Mouse (Mus musculus): ENCODE measurements around the gene Cfap97d2.
A peak's percentile ranks its signal among the peaks of the same experiment; 100 is the strongest.
"Not testable (repeated sequence)": the region's sequence is repeated elsewhere in the genome, so short reads cannot be mapped to it uniquely, and the experiment has no call there.

Cfap97d2 gene

DNA sequence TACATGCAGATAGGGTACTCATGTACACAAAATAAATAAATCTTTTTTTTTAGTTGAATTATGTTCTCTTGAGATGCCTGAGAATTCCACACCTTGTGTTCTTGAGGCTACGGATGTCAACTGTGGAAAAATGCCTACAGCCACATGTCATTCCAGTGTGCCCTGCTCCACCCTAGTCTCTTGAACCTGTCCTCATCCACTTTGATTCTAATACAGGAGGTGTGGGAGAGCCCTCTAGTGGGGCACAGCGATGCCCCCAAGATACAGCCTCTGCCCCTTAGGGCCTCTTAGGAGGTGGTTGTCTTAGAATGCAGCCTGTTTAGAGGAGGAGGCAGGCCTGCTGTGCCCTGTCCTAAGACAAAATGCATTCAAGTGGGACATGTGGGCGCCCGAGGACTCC, 17.7 kb upstream of the Cfap97d2 start:
- DNase-seq, result peak; percentile 48 to 60

DNA sequence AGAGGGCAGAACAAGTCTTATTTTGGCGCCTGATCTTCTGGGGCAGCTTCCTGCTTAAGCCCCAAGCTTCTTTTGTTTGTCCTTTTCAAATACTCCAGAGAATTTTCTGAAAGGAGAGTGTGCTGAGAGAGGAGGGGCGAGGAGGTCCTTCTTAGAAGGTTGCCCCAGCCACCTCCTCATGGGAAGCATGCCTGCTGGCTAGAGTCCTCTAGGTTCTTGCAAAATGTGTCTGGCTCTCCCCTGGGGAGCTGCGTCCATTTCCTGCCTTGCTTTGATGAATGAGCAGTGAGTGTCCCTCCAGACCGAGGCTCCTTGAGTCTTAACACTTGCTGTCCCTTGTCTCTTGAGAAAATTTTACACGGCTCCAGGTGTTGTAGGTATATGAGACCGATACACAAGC, 17.2 kb upstream of the Cfap97d2 start:
- DNase-seq, result no peak

DNA sequence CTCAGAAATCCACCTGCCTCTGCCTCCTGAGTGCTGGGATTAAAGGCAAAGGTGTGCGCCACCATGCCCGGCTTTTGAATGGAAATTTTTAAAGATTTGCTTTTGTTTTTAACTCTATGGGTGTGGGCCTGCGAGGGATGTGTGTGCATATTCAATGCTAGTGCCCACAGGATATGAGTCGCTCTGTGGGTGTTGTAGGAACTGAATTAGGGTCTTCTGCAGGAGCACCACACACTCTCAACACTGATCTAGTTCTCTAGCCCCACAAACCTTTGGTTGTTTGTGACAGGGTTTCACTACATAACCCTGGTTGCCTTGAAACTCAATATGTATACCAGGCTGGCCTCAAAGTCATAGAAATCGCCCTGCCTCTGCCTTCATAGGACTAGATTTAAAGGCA, 16.4 kb upstream of the Cfap97d2 start:
- DNase-seq, result no peak

DNA sequence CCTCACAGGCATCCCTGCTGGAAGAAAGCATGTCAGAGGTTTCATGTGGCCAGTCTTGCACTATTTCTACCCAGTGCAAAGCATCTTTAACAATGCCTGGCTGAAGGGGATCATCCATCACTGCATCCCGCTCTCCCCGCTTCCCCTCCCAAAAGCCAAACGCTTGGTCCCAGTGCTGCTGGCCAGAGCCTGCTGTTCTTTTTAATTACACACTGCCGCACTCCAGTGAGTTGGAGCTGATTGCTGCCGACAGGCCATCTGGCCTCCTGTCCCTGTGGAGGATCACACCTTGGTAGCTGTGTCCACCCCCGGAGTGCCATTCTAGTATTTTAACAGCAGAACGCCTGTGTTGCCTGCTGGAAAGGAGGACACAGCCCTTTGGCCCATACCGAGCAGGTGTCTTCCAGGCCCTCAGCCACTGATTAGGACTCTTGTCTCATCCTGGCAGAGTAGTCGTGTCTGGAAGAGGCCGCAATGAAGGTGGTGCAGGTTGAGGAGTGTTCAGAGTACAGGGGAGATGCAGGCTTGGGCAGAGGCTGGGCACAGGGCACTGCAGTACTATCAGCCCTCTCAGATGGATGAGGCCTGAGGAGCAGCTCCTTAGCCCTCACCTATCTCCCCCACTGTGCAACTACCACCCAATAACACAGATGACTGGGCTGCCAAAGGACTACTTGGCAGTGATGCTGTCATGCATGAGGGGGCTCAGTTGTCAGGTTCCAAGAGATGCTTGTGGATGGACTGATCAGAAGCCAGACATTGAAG, 13.2 kb upstream of the Cfap97d2 start:
- no peak for DNase-seq

DNA sequence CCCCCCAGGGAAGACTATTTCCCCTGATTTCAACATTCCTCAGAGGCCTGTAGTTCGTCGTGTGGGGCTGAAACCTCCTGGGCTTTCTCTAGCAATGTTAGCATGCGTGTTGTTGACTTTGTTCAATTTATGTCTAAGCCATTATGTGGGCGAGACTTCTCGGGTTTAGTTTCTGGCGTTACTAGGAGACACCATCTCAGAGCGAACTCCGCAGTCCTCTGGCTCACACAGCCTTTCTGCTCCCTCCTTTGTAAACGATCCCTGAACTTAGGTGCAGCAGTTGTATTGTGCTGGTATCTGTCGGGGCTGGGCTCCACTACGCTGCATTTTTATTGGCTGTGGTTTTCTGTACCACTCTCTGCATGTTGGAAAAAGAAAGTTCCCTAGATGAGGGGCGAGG, 11.0 kb upstream of the Cfap97d2 start:
- DNase-seq, result no peak

DNA sequence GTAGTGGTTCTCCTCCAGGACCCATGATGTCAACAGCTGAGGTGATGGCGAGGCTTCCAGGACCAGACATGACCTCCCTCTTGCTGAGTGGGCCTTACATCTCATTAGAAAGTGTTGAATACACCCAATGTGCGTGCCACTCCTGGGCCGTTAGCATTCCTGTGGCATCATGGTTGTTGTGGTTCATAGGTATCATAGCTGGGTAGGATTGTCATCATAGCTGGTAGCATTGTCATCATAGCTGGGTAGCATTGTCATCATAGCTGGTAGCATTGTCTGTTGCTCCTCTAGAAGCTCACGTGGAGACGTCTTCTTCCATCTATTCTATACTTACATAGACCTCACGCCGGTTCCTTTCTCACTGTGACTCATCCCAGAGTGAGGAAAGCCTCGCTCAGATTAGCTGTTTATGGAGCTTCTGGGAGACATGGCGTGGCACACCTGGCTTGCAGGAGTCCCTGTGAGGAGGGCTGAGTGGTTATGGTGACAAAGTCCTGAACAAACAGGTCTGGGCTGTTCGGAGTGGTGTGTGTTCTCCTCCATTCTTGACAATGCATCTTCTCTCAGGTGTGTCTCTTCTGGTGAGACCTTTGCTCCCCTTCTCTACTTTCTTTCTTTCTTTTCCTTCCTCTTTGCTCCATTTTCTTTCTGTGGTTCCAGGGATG, 10.4 kb upstream of the Cfap97d2 start:
- no peak for DNase-seq

DNA sequence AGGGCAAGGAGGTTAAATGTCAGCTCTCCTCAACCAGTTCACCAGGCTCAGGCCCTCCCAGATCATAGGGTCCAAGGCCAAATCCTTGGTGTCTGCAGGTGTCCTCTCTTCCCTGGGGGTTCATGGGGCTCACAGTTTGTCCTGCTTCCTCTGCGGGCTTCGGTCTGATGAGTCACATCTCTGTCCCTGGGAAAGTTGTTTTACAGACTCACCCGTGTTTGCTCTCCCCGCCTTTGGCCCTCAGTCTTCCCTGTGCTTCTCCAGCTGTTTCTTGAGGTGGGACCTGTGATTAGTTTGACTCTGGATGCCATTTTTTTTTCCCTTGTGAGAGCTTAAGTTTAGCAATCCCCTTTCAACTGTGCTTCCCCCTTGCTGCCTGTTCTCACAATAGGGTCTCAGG, 9.5 kb upstream of the Cfap97d2 start:
- no peak for DNase-seq

DNA sequence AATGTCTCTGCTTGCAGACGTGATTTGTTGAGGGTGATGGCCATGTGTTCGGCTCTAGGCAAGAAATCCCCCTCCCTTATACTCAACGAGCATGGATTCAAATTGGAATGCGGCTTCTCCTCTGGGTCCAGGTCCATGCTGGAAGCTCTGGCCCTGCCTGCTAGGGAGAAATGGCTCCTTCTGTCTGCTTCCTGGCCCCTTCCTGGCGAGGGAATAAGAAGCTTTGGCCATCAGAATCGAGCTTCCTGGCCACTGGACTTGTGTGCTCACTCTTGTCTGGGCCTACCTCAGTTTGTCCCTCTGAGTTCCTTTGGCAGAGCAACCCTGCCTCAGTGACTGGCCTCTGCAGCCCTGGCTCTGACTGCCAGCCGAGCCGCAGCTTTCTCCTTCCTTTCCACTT, 8.5 kb upstream of the Cfap97d2 start:
- DNase-seq, result no peak

DNA sequence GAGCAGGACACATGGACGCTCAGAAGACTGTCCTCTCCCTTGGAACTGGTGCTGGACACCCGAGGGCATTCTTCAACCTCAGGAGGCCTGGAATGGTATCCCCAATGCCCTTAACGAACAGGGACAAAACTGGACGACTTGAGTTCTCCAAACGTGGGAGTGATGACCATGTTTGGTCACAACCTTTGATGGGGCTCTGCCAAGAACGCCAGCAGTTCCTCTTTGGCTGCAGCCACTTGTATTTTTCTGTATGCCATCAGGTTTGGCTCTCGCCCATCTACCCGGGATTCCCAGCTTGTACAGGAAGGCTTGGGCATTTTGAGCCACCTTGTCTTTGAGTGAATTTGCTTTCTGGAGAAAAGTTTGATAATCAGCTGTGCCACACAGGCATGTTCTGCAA, 8.0 kb upstream of the Cfap97d2 start:
- no peak for DNase-seq

DNA sequence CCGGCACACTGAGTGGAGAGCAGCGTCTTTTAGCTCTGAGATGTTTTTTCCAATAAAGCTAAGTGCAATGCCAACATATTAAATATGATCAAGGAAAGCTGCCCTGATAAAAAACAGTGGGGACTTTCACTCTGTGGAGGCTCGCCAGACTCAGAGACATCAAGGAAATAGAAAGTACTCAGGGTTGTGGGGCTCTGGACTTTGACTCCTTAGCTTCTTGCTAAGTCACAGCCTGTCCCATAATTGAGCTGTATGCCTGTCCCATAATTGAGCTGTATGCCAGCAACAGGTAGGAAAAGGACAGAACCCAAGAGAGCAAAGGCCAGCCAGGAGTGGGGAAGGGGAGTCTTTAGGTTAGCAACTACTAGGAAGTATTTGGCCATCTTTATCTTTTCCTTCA, 7.4 kb upstream of the Cfap97d2 start:
- DNase-seq, result no peak

DNA sequence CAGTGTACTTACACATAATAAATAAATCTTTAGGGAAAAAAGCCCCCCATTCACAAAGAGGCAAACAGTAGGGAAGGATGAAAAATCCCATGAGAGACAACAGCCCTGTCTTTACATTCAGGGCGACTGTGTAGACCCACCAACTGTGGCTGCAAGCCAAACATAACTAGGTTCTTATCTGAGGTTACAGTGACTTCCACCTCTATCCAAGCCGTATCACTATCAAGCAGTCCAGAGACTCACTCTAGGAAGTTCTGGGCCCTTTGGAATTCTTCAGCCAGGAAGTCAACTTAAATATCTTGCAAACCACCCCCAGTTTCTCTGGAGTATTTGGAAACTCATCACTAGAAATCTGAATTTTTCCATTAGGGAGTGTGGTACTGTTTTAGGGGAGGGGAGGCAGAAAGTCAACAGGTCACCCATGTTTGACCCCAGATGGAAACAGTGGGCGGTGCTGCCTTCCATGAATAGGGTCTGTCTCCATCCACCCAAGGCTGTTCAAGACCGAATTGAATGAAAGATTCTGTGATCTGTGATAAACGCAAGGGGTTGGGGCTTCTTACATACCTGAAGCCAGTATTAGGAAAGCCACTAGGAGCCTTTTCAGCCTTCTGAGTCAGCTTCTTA, 6.3 kb upstream of the Cfap97d2 start:
- DNase-seq, result no peak

DNA sequence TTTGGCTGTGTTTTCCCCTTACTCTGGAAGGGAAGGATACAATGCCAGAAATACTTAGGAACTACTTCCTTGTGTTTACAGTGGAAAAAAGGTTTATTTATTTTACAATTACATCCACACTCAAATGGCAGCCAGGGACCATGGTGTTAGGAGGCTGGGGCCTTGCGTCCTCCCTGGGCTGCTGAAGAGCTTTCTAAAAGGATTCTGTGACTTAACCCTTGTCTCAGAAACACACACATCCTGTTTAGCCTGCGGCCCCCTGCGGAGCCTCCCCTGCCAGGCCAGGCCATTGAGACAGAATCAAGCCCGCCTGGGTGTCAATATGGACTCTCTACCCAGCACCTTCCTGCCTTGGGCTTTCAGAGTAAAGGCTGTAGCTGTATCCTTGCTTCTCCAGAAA, 2.9 kb upstream of the Cfap97d2 start:
- DNase-seq, result no peak

DNA sequence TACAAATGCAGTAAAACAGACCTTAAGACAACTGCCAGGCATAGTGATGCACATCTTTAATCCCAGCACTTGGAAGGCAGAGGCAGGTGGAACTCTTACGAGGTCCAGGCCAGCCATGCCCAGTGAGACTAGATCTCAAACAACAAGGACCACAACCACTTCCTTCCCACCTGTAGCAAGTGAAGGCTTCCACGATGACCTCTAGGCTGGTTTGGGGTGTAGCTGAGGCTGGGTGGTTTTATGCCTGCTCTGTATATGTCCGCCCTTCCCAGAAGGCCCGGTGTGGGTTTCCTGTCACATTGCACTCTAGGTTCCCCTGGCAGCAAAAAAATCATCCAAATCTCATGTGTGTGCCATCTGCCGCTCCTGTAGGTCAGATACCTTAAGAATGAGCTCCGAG, 1.9 kb upstream of the Cfap97d2 start:
- no peak for DNase-seq

DNA sequence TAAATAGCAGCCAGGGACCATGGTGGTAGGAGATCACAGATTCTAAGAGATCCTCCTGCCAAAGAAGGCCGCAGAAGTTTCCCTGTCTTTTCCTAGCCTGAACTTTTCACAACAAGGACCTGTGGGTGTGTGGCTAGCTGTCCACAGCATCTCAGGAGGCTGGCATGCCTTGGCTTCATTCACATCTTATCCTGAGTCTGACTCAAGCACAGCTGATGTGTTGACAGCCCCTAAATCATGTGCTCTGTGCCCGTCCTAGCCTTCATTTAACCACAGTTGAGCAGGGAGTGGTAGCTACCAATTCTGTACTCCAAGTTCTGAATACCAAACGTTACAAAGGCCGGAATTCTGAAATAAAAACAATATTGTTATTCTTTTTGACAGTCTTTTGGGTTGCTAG, 1.4 kb upstream of the Cfap97d2 start:
- DNase-seq, result no peak

DNA sequence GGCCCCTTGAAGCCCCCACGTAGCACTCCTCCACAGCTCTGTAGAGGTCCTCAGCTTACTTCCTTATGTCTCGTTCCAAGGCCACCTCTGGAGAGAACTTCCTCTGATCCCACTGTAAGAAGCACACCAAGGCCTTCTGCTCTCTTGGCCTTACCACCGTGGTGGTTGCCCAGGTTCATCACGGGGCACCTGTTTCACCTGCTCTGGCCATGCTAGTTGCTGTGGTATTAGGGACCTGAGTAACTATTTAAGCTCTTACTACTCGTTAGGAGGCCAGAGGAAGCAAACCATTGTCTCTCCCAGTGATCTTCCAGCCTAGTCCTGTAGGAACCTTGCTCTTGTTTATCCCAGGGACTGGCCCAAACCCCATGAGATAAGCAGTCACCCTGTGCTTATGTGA, 1.2 kb downstream of the Cfap97d2 start:
- no peak for DNase-seq

DNA sequence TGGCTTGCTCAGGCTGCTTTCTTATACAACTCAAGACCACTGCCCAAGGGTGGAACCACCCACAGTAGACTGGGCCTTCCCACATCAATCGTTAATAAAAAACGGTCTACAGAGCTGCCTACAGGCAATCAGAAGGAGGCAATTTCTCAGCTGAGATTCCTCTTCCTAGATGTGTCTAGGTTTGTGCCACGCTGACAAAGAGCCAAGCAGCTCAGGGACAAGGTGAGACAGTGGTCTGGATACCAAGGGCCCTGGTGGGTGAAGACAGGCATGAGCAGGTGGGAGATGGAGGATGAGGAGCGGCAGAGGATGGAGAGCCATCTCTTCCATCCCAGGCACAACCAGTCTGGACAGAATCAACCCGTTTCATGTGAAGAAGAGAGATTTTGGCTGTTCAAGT, 2.8 kb downstream of the Cfap97d2 start:
- no peak for DNase-seq

DNA sequence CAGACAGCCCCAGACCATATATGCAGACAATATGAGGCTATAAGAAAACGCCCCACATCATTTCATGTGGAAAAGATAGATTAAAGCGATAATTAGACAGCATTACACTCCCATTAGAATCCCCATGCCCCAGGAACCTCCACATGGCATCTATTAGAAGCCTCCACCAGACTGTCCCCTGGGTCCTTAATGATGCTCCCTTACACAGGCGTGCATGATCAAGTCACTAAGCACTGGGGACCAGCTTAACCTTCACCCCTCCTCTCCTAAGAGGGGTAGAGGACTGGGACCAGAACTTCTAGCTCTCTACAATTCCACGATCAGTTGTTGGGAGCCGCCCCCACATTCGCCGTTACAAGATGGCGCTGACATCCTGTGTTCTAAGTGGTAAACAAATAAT, 13.3 kb downstream of the Cfap97d2 start:
- DNase-seq, result no peak

DNA sequence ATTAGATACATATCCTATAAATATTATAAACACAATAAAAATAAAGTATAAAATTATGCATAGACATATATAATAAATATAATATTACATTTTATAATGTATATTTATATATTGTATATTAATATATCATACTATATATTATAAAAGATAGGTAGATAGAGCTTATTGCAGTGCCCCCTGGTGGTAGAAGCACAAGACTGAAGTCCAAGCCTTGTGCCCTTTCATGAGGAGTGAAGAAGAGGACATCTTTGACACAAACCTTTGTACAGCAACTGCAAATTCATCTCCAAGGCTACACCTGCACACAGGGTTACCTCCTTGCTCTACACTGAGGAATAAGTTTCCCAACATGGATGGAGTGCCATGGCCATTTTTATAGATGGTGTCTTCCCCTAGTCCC, 20.0 kb downstream of the Cfap97d2 start:
- peak; percentile 78 to 83 for DNase-seq

DNA sequence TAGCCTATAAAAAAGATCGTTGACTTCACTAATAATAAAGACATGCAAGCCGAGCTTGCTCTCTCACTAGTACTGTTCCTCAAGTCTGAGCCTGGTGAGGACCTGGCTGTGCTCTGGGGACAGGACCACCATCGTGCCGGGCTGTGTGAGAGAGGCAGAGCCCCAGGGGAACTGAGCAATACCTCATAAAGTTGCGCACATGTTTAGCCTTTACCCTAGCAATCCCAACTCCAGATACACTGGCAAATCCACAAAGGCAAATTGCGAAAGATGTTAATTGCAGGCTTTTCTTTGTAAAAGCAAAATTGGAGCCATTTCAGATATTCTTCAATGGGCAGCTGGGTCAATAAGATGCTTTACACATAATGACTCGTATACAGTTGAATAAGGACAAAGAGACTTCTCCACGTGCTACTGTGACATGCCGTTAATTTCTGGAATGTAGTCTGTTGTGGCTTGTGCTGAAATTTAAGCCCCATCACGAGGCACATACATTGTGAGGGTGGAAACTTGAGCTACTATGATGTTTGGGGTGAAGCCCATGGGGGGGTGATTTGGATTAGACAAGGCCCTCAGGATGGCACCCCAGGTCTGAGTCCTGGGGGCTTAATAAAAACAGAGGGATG, 21.9 kb downstream of the Cfap97d2 start:
- DNase-seq, result no peak

DNA sequence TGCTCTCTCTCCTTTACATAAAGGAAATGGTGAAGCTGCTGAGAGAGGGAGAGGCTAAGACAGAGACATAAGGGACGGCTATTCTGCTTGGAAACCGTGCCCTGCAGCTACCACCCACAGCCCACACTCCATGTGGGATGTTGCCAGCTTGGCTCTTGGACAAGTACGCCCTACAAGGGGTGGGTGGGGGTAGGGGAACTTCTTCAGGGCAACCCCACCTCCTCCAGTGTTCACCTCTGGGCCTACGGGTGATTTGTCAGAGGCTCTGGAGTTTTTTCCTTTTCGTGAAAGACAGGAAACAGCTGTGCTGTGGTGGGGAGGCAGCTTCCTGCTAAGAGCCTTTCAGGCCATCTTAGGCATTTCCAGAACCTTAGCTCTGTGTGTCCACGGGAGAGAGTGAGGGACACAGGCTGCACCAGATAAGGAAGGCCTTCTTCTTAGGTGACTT, 34.7 kb downstream of the Cfap97d2 start:
- no peak for DNase-seq

DNA sequence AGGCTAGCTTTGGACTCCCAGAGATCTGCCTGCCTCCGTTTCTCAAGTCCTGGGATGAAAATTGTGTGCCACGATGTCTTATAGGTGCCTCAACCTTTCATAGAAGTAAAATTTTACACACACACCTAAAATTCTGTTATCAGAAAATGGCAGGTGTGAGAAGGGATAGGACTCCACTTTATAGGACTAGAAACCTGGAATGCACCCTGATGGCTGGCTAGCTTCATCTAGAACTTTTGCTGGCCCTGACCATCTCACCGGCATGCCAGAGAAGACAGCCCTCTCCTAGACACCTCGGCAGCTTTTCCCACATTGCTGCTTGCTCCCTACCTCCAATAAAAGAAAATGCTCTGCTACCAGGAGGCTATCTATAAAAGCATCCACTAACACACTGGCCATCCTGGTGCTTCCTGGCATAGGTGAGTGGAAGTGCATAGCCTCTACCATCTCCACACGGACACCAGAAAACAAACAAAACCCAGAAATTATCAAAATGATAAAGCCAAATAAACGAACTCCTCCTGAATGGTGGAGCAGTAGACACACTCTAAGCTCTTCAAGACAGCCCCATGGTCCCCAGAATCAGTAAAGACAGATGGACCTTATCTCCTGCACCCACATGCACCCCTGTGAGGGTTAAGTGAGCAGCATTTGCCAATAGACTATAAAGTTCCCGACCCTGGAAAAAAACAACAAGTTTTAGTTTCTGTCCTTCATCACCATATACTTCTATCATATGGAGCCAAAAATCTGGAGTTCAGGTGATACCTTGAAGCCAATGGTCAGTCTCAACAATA, 35.3 kb downstream of the Cfap97d2 start:
- no peak for DNase-seq

DNA sequence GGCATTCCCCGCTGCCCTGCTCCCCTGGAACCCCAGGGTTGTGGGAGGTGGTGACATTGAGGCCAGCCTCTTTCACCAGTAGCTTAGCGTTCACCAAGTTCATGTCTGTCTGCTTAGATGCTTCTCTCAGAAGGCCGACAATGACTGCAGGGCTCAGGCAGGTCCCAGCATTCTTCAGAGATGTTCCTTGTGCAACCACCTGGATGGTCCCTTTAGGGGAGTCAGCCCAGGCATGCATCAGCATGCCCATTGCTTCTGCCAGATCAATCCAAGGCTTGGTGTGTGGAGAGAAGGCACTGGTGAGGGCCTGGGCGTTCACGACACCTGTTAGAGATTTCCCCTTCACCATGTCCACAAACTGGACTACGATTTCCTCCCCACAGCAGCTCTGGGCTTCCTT, 40.5 kb downstream of the Cfap97d2 start:
- not testable (repeated sequence) for DNase-seq

DNA sequence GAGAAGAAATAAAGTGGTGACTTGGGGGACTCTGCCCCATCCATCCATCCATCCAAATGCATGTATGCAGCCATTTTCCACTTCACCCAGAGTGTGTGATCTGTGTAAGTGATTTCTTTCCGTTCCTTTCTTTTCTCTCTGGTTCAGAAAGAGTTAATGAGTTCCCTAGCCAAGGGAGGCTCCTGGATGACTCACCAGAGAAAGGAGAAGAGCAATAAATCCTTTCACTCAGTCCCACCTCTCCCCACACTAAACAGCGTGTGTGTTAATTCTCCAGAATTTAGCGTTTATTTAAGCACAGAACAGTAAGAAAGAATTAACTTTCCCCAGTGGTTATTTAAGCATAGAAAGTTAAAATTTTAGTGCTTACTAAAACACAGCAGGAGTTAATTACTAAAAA, 41.9 kb downstream of the Cfap97d2 start:
- no peak for DNase-seq
